Mouse (Mus musculus): ENCODE measurements at regions not wholly inside any gene's neighbourhood (a gene's known extent, or its start where the extent isn't known, plus 50 kb on each side); places are given as distances from the start of the nearest gene placed in this dataset.

GRCm38 (mm10) chr12:14923768-14924167 is 771.9 kb upstream of the Fam84a start:
- TF ChIP-seq CTCF (IDR thresholded peaks at IDR 0.05; ENCODE audit: borderline replicate concordance, extremely low read depth, insufficient read depth, insufficient read length): no peak
- no peak for TF ChIP-seq POLR2A (IDR thresholded peaks at IDR 0.05; ENCODE audit: borderline replicate concordance, extremely low read depth, insufficient read depth, insufficient read length, poor library complexity, severe bottlenecking)

Measured in brain, embryonic 14.5 days (tissue).